Mouse (Mus musculus): ENCODE measurements around the gene Sult1b1. TPM values are rescaled to one million over a fixed set of nuclear protein-coding genes. Genes with fewer than 3 reads are reported as not detected.
A peak's percentile ranks its signal among the peaks of the same experiment; 100 is the strongest.

Gene Sult1b1
- polyA plus RNA-seq, 1 experiment: not detected

GRCm38 (mm10) chr5:87567306-87567705, 29.3 kb upstream of the Sult1b1 start:
- H3ac ChIP-seq (ENCODE audit: control insufficient read depth, insufficient read length, low read depth): no peak overlapping the region
- H3K4me3 ChIP-seq (ENCODE audit: insufficient read depth, poor library complexity, severe bottlenecking): no peak overlapping the region
- H3K27me3 ChIP-seq (ENCODE audit: control insufficient read depth, insufficient read depth, insufficient read length): no peaks in the 10 kb centered on the region
- H3K79me2 ChIP-seq (ENCODE audit: control insufficient read depth, insufficient read depth): no peaks in the 10 kb centered on the region
- no peaks in the 10 kb centered on the region for H3K36me3 ChIP-seq (ENCODE audit: control insufficient read depth, insufficient read depth)
- TF ChIP-seq MAX (IDR thresholded peaks at IDR 0.05) (no peak), FOSL1 (IDR thresholded peaks at IDR 0.05; ENCODE audit: insufficient read depth, low read length, poor library complexity, severe bottlenecking) (no peak), MYOG (IDR thresholded peaks at IDR 0.05; ENCODE audit: control insufficient read depth, extremely low read depth, insufficient read length) (no peak), USF1 (IDR thresholded peaks at IDR 0.05; ENCODE audit: low read depth) (no peak), CTCF (IDR thresholded peaks at IDR 0.05; ENCODE audit: control insufficient read depth, insufficient read depth, insufficient read length) (no peak), CEBPB (IDR thresholded peaks at IDR 0.05; ENCODE audit: low read depth) (no peak), MYOD1 (IDR thresholded peaks at IDR 0.05; ENCODE audit: control insufficient read depth, insufficient read length, low read depth) (no peak)
- no peaks in the 10 kb centered on the region for H3K79me3 ChIP-seq (ENCODE audit: low read depth)

DNA sequence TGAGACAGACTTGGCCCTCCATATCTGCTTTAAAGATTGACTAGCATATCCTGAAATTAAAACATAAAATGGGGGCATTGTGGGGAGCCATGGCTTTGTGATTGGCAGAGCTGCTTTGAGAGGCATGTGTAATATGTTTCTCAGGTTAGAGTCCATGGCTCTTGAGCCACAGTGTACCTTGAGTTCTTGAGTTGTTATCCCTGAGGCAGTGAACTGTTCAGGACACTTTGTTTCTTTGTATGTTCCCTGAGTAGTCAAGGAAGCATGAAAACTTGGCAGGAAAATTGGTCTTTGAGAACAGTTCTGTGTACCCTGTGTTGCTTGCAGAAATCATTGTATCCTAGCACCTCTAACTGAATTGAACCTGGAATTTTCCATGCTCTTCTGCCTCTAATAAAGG, 25.0 kb upstream of the Sult1b1 start:
- no peak for TF ChIP-seq MYOD1 (IDR thresholded peaks at IDR 0.05; ENCODE audit: control insufficient read depth, insufficient read length, low read depth)
- no peak for TF ChIP-seq USF1 (IDR thresholded peaks at IDR 0.05; ENCODE audit: low read depth)
- no peak for TF ChIP-seq FOSL1 (IDR thresholded peaks at IDR 0.05; ENCODE audit: insufficient read depth, low read length, poor library complexity, severe bottlenecking)
- TF ChIP-seq MYOG (IDR thresholded peaks at IDR 0.05; ENCODE audit: control insufficient read depth, extremely low read depth, insufficient read length): no peak
- TF ChIP-seq CEBPB (IDR thresholded peaks at IDR 0.05; ENCODE audit: low read depth): no peak
- no peak for TF ChIP-seq CTCF (IDR thresholded peaks at IDR 0.05; ENCODE audit: control insufficient read depth, insufficient read depth, insufficient read length)
- no peak for TF ChIP-seq MAX (IDR thresholded peaks at IDR 0.05)
- no peak overlapping the region for H3ac ChIP-seq (ENCODE audit: control insufficient read depth, insufficient read length, low read depth)
- H3K79me3 ChIP-seq (ENCODE audit: low read depth): no peaks in the 10 kb centered on the region
- no peaks in the 10 kb centered on the region for H3K27me3 ChIP-seq (ENCODE audit: control insufficient read depth, insufficient read depth, insufficient read length)
- no peaks in the 10 kb centered on the region for H3K36me3 ChIP-seq (ENCODE audit: control insufficient read depth, insufficient read depth)
- no peak overlapping the region for H3K4me3 ChIP-seq (ENCODE audit: insufficient read depth, poor library complexity, severe bottlenecking)
- no peaks in the 10 kb centered on the region for H3K79me2 ChIP-seq (ENCODE audit: control insufficient read depth, insufficient read depth)

GRCm38 (mm10) chr5:87562526-87562925, 24.5 kb upstream of the Sult1b1 start:
- H3K79me3 ChIP-seq (ENCODE audit: low read depth): no peaks in the 10 kb centered on the region
- TF ChIP-seq MYOG (IDR thresholded peaks at IDR 0.05; ENCODE audit: control insufficient read depth, extremely low read depth, insufficient read length) (no peak), USF1 (IDR thresholded peaks at IDR 0.05; ENCODE audit: low read depth) (peak; percentile 20), MAX (IDR thresholded peaks at IDR 0.05) (no peak), CTCF (IDR thresholded peaks at IDR 0.05; ENCODE audit: control insufficient read depth, insufficient read depth, insufficient read length) (no peak)
- H3K27me3 ChIP-seq (ENCODE audit: control insufficient read depth, insufficient read depth, insufficient read length): no peaks in the 10 kb centered on the region
- H3K79me2 ChIP-seq (ENCODE audit: control insufficient read depth, insufficient read depth): no peaks in the 10 kb centered on the region
- H3ac ChIP-seq (ENCODE audit: control insufficient read depth, insufficient read length, low read depth): no peak overlapping the region
- H3K4me3 ChIP-seq (ENCODE audit: insufficient read depth, poor library complexity, severe bottlenecking): no peak overlapping the region
- H3K36me3 ChIP-seq (ENCODE audit: control insufficient read depth, insufficient read depth): no peaks in the 10 kb centered on the region

DNA sequence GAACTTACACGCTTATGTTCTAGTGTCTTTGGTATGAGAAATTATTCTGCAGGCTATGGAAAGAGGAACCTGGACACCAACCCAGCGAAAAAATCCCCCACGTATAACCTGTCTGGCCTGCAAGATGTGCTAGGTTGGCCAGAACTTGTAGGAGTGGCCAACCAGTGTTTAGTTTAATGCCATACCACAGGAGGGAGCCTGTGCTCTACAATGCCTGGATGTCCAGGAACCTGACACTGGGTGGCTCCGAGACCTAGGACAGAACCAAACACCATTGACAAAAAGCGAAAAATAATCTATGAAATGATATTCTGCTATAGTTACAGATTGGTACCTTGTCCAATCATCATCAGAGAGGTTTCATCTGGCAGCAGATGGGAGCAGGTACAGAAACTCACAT, 22.1 kb upstream of the Sult1b1 start:
- no peak overlapping the region for H3K4me3 ChIP-seq (ENCODE audit: insufficient read depth, poor library complexity, severe bottlenecking)
- no peaks in the 10 kb centered on the region for H3K36me3 ChIP-seq (ENCODE audit: control insufficient read depth, insufficient read depth)
- TF ChIP-seq MYOD1 (IDR thresholded peaks at IDR 0.05; ENCODE audit: control insufficient read depth, insufficient read length, low read depth) (no peak), FOSL1 (IDR thresholded peaks at IDR 0.05; ENCODE audit: insufficient read depth, low read length, poor library complexity, severe bottlenecking) (no peak), USF1 (IDR thresholded peaks at IDR 0.05; ENCODE audit: low read depth) (no peak), CEBPB (IDR thresholded peaks at IDR 0.05; ENCODE audit: low read depth) (no peak), MAX (IDR thresholded peaks at IDR 0.05) (no peak), CTCF (IDR thresholded peaks at IDR 0.05; ENCODE audit: control insufficient read depth, insufficient read depth, insufficient read length) (no peak), MYOG (IDR thresholded peaks at IDR 0.05; ENCODE audit: control insufficient read depth, extremely low read depth, insufficient read length) (no peak)
- no peaks in the 10 kb centered on the region for H3K79me3 ChIP-seq (ENCODE audit: low read depth)
- no peak overlapping the region for H3ac ChIP-seq (ENCODE audit: control insufficient read depth, insufficient read length, low read depth)
- no peaks in the 10 kb centered on the region for H3K79me2 ChIP-seq (ENCODE audit: control insufficient read depth, insufficient read depth)
- H3K27me3 ChIP-seq (ENCODE audit: control insufficient read depth, insufficient read depth, insufficient read length): no peaks in the 10 kb centered on the region

- TF ChIP-seq MAX (IDR thresholded peaks at IDR 0.05) (no peak), CEBPB (IDR thresholded peaks at IDR 0.05; ENCODE audit: low read depth) (no peak), USF1 (IDR thresholded peaks at IDR 0.05; ENCODE audit: low read depth) (no peak), MYOD1 (IDR thresholded peaks at IDR 0.05; ENCODE audit: control insufficient read depth, insufficient read length, low read depth) (no peak), CTCF (IDR thresholded peaks at IDR 0.05; ENCODE audit: control insufficient read depth, insufficient read depth, insufficient read length) (no peak), FOSL1 (IDR thresholded peaks at IDR 0.05; ENCODE audit: insufficient read depth, low read length, poor library complexity, severe bottlenecking) (no peak), MYOG (IDR thresholded peaks at IDR 0.05; ENCODE audit: control insufficient read depth, extremely low read depth, insufficient read length) (no peak)
- Histone ChIP-seq H3K4me3 (ENCODE audit: insufficient read depth, poor library complexity, severe bottlenecking) (no peak overlapping the region), H3K36me3 (ENCODE audit: control insufficient read depth, insufficient read depth) (no peaks in the 10 kb centered on the region), H3ac (ENCODE audit: control insufficient read depth, insufficient read length, low read depth) (no peak overlapping the region), H3K27me3 (ENCODE audit: control insufficient read depth, insufficient read depth, insufficient read length) (no peaks in the 10 kb centered on the region), H3K79me2 (ENCODE audit: control insufficient read depth, insufficient read depth) (no peaks in the 10 kb centered on the region), H3K79me3 (ENCODE audit: low read depth) (no peaks in the 10 kb centered on the region)
Observed at GRCm38 (mm10) chr5:87550935-87551334, 12.9 kb upstream of the Sult1b1 start.

GRCm38 (mm10) chr5:87535994-87536644, 1.9 kb downstream of the Sult1b1 start:
- no peaks in the 10 kb centered on the region for H3K79me2 ChIP-seq (ENCODE audit: control insufficient read depth, insufficient read depth)
- no peaks in the 10 kb centered on the region for H3K27me3 ChIP-seq (ENCODE audit: control insufficient read depth, insufficient read depth, insufficient read length)
- H3ac ChIP-seq (ENCODE audit: control insufficient read depth, insufficient read length, low read depth): no peak overlapping the region
- H3K79me3 ChIP-seq (ENCODE audit: low read depth): no peaks in the 10 kb centered on the region
- no peaks in the 10 kb centered on the region for H3K36me3 ChIP-seq (ENCODE audit: control insufficient read depth, insufficient read depth)
- no peak overlapping the region for H3K4me3 ChIP-seq (ENCODE audit: insufficient read depth, poor library complexity, severe bottlenecking)
- no peak for TF ChIP-seq FOSL1 (IDR thresholded peaks at IDR 0.05; ENCODE audit: insufficient read depth, low read length, poor library complexity, severe bottlenecking)
- TF ChIP-seq MAX (IDR thresholded peaks at IDR 0.05): no peak
- TF ChIP-seq CTCF (IDR thresholded peaks at IDR 0.05; ENCODE audit: control insufficient read depth, insufficient read depth, insufficient read length): no peak
- no peak for TF ChIP-seq USF1 (IDR thresholded peaks at IDR 0.05; ENCODE audit: low read depth)
- no peak for TF ChIP-seq CEBPB (IDR thresholded peaks at IDR 0.05; ENCODE audit: low read depth)
- no peak for TF ChIP-seq MYOD1 (IDR thresholded peaks at IDR 0.05; ENCODE audit: control insufficient read depth, insufficient read length, low read depth)
- TF ChIP-seq MYOG (IDR thresholded peaks at IDR 0.05; ENCODE audit: control insufficient read depth, extremely low read depth, insufficient read length): no peak
